Mouse (Mus musculus) lung, postnatal 0 days (tissue): Measurements from ENCODE around the gene Rybp.

Experiments used
- CTCF ChIP-seq: IDR thresholded peaks from 2 replicates; pipeline ENCODE4 v1.5.1; 2016; ENCODE audit warnings: antibody characterized with exemption, mild to moderate bottlenecking
- EP300 ChIP-seq: IDR thresholded peaks from 2 replicates; pipeline ENCODE4 v1.6.1; 2016; ENCODE audit warnings: antibody characterized with exemption, mild to moderate bottlenecking, control low read depth

- TF ChIP-seq CTCF (no peak), EP300 (no peak)
Observed at GRCm38 (mm10) chr6:100255411-100255810, 31.9 kb downstream of the Rybp start.
